Mouse (Mus musculus) thymus, postnatal 4 days (tissue): ENCODE results near the gene Klre1.

Source experiments
- DNase-seq: peaks from one replicate; pipeline ENCODE4 v3.0.0; 2021

Gene Klre1

GRCm38 (mm10) chr6:129577605-129578004 is at the start of gene Klre1:
Gene Klre1, plus strand, starts transcription at chr6:129577905.
- DNase-seq = no peak

- DNase-seq = no peak
Observed at GRCm38 (mm10) chr6:129529605-129530004, 48.1 kb upstream of the Klre1 start.

- no peak for DNase-seq
Observed at GRCm38 (mm10) chr6:129530261-129530660, 47.4 kb upstream of the Klre1 start.

- no peak for DNase-seq
Observed at GRCm38 (mm10) chr6:129532556-129532941, 45.2 kb upstream of the Klre1 start.

- peak; percentile 74 for DNase-seq
Observed at GRCm38 (mm10) chr6:129532942-129533860, 44.5 kb upstream of the Klre1 start, which contains the start of gene Gabarapl1. Gene Gabarapl1, plus strand, starts transcription at chr6:129533160.

- peak; percentile 17 for DNase-seq
Observed at GRCm38 (mm10) chr6:129534057-129534456, 43.6 kb upstream of the Klre1 start.

DNA sequence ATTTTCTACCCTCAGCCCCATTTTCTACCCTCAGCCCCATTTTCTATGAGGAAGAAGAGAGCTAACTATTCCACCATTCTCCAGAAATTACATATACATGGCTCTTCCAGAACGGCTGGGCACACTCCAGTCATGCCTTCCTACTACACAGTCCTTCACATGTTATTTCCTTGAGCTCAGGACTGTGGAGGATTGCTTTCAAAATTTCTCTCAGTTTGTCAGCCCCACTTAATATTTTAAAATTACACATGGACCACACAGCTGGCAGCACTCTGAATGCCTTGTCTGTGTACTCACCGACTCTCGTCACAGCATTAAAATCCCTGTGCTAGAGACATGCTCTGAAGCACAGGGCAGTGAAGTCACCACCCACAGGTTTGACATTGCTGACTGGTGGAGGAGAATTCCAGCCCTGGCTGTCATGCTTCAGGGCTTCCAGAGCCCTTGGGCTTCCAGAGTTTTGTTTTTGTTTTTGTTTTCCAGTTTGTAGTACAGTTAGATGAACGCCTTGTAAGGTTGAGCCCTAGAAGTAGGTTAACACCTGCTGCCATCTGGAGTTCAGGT is 43.0 kb upstream of the Klre1 start:
- DNase-seq = no peak

DNA sequence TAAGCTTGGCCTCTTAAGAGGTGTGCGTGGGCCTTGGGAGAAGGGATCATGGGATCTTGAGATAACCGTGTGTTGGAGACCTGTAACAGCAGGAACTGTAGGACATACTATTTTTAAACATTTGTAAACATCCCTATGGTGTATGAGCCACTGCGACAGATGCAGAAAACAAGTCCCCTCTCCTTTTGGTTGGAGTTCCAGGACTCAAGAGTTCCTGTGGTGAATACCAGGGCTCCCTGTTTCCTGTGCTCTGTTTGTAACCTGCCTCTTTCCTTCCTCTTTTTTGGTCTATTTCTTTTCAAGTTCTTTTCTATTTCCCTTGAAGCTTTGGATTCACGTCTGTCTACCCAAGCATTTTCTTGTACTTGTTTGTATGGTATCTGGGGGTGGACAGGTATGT is 42.0 kb upstream of the Klre1 start:
- no peak for DNase-seq

DNA sequence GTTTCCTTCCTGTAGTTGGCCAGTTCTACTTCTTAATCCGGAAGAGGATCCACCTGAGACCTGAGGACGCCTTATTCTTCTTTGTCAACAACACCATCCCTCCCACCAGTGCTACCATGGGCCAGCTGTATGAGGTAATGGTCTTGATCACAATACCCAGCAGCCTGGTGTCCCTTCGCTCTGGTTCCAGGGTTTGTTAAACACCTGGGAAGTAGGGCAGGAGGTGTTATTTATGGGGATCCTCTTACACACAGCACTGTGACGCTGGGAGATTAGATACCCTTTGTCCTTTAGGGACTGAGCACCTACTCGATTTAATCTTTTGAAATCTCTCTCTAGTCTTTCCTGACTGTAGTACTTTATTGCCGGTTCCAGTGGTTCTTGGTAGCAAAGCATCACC is 39.1 kb upstream of the Klre1 start:
- no peak for DNase-seq

GRCm38 (mm10) chr6:129541931-129542330 is 35.8 kb upstream of the Klre1 start:
- no peak for DNase-seq

DNA sequence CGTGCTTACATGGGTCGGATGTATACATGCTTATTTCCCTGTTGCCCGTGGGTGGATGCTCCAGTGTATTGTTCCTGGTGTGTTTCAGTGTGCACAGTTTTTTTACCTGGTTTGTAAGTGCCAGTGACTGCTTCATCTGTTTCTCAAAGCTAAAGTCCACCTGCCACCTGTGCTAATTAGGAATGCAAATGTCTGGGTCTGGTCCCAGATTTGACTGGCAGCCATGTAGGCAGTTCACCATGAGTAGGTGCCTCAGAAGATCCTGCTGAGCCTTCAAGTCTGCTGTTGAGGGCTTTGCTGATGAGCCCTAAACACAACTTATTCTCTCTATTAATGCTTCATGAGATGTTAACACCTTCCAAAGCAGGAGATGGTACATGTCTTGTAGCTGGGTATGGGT is 35.2 kb upstream of the Klre1 start:
- no peak for DNase-seq

GRCm38 (mm10) chr6:129543709-129544606 is 33.7 kb upstream of the Klre1 start:
- peak; percentile 73 for DNase-seq

GRCm38 (mm10) chr6:129547277-129547676 is 30.4 kb upstream of the Klre1 start:
- no peak for DNase-seq

- no peak for DNase-seq
Observed at GRCm38 (mm10) chr6:129548009-129548408, 29.7 kb upstream of the Klre1 start.

DNA sequence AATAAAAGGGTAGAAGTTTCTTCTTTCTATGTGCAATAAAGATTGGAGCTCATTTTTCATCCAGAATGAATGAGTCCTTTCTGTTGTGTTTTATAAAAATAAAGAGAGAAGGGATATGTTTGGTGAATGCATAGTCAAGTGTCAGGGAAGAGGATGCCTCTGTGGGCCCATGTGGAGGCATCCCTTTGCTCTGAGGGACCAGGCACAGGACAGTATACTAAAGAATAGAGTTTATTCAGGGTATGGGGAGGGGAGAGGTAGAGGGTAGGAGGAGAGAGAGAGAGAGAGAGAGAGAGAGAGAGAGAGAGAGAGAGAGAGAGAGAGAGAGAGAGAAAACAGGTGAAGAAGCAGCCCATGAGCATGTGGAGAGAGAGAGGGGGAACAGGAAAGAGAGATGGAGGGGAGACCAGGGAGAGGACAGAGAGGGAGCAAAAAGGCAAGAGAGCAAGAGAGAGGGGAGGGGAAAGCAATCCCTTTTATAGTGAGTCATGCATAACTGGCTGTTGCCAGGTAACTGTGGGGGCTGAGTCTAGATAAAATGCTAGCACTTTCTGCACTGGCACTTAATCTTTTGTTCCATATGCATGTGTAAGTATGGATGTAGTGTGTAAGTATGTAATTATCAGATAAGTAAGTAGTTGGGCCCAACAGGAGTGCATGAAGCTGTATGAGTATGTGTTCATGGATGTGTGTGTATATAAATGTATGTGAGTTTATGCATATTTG is 20.2 kb upstream of the Klre1 start:
- DNase-seq = no peak

- peak; percentile 81 for DNase-seq
Observed at GRCm38 (mm10) chr6:129558946-129559640, 18.6 kb upstream of the Klre1 start.

DNA sequence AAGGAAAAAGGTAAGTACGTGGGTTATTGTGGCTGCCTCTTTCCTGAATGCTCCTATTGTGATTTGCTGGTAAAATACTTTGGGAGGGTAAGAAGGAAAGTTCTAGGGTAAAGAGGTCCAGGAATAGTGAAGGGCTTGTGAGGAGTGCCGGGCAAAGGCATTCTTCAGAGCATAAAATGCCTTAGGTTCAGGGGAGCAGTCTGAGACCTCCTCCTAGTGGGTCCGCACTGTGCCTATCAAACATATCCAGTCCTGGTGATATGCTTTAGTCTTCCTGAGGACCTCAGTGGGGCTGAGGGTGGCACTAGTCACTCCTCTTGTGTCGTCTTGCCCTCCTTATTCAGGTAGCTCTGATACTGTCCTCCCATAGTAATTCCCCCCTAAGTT is 18.1 kb upstream of the Klre1 start:
- DNase-seq = no peak

DNA sequence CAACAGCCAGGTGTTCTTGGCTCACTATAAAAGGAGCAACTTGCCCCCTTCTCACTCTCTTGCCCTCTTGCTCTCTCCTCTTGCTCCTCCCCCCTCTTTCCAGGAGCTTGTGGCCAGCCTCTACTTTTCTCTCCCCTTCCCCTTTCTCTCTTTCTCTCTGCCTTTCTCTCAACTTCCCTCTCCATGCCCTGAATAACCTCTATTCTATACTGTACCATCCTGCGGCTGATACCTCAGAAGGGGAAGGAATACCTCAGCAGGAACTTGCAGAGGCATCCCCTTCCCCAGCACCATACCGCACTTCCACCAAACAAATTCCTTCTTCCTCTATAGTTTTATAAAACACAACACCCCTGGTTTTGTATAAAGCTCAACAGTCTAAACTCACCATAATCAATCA is 12.4 kb upstream of the Klre1 start:
- no peak for DNase-seq

- no peak for DNase-seq
Observed at GRCm38 (mm10) chr6:129575315-129575714, 2.4 kb upstream of the Klre1 start.

DNA sequence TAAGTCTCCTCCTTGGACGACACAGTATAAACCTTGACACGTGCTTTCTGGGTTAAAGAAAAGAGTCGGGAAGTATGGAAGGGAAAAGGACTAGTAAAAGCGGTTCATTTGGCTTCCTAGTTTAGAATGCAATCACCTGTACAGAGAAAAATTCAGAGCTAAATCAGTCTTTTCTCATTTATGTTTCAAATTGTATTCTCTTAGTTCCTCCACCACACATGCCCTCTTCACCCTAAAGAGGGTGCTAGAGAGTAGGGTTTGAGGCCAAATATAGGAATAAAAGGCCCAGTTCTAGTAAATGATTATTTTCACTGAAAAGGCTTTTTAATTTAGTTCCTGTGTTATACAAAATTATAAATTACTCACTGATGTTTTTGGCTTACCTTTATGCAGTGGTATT is 3.6 kb downstream of the Klre1 start:
- DNase-seq = no peak

GRCm38 (mm10) chr6:129581896-129582295 is 4.2 kb downstream of the Klre1 start:
- DNase-seq = no peak

DNA sequence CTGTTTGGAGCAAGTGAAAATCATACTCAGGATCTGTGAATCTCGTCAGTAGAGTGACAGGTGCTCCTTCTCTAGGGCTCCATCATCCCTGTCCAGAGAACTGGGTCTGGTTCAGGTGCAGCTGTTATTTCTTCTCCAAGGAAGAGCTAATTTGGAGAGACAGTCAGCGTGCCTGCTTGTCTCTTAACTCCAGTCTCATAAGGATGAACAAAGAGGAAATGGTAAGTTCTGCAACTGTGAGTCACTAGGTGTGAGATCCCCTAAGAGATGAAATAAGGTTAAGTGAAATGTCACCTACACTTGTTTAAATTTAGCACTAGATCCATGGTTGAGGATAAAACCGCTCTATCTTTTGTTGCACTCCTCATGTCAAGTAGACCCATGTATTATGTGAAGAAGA is 5.3 kb downstream of the Klre1 start:
- DNase-seq = no peak
